Mouse (Mus musculus) stomach, postnatal 0 days (tissue): Measurements from ENCODE around the gene Entpd2.

Experiments used
- CTCF ChIP-seq: IDR thresholded peaks from 2 replicates; pipeline ENCODE4 v1.5.1; 2016; ENCODE audit warnings: antibody characterized with exemption, low read depth, mild to moderate bottlenecking, moderate library complexity
- EP300 ChIP-seq: optimal IDR thresholded peaks from 2 replicates; pipeline ENCODE3; 2016; ENCODE audit warnings: antibody characterized with exemption

DNA sequence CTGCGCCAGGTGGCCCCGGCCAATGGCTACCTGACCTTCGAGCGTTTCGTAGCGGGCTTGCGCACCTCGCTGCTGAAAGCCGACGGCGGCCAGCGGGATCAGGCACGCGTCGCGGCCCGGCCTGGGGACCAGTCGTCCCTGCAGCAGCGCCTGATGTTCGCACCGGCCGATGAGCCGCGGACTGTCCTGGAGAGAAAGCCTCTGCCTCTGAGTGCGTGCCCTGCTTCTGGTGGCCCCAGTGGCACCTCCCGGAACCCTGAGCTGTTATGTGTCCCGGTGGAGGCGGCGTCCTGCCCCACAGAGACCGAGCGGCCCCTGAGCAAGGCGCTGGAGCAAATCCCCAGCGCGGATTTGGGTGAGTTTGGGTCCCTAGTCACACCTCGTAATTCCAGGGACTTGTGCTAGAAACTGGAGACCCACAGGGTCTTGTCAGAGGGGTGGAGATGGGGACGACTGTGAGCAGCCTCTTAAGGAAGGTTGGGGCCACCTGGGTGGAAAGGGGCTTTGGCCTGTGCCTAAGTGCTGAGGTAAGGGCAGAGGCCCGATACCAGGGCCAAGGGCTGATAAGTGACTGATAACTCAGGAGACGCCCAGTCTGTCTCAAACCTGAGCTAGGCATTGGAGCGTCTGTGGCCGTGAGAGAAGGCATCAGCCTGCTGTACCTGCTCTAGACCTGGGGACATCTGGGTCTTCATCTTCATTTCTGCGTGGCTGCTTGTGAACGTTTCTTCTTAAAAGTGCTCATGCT lies 22.9 kb upstream of the Entpd2 start:
- TF ChIP-seq CTCF (no peak), EP300 (no peak)
